Mouse (Mus musculus) liver, postnatal 0 days (tissue): ENCODE results near the gene Timm44.

ENCODE experiments used
- CTCF ChIP-seq: sonication (generic); IDR thresholded peaks from 2 replicates; pipeline ENCODE4 v1.5.1; 2016; ENCODE audit warnings: antibody characterized with exemption, low read depth
- EP300 ChIP-seq: IDR thresholded peaks from 2 replicates; pipeline ENCODE4 v1.6.1; 2016; ENCODE audit warnings: antibody characterized with exemption, low read depth, mild to moderate bottlenecking

DNA sequence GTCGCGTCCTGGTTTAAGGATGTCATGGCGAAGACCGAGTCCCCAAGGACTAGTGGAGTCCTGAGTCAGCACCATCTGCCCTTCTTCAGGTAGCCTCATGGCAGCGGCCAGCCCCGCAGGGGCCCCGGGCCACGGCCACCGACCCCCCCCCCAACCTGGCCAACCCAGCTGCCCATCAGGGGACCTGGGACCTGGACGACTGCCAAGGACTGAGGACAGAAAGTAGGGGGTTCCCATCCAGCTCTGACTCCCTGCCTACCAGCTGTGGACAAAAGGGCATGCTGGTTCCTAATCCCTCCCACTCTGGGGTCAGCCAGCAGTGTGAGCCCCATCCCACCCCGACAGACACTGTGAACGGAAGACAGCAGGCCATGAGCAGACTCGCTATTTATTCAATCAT lies 30.0 kb downstream of the Timm44 start:
- TF ChIP-seq CTCF (no peak), EP300 (no peak)
